Mouse (Mus musculus) CD4-positive, CD25-positive, alpha-beta regulatory T cell, adult 2 months (primary cell): ENCODE measurements at regions not wholly inside any gene's neighbourhood (a gene's known extent, or its start where the extent isn't known, plus 50 kb on each side); places are given as distances from the start of the nearest gene placed in this dataset.

Source experiments
- DNase-seq: peaks from one replicate; pipeline ENCODE4 v3.0.0-alpha.2; 2012; ENCODE audit warnings: low read depth, low spot score

DNA sequence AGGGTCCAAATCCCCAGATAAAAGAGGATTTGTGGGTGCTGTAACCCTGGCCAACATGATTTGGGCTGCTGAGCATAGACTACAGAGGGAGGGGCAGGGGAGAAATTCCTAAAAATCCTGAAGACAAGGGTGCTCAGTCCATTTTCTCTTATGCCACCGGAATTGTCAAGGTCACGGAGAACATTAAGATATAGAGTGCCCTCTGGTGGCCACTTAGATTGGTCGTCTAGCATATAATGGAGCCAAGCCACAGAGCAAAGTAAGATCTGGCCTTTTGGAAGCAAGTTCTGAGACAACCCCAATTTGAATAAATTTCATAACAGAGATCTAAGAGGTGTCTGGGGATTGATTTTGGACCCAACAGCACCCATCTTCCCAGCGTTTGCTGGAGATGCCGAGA, 250.0 kb downstream of the Prr32 start:
- peak; percentile 0 for DNase-seq
